Mouse (Mus musculus): ENCODE measurements around the gene Dmc1. TPM values are rescaled to one million over a fixed set of nuclear protein-coding genes. Genes with fewer than 3 reads are reported as not detected.

Dmc1 gene
- polyA plus RNA-seq, 1 experiment from 2014 or later = 0.90 TPM

GRCm38 (mm10) chr15:79519400-79520220, 85.3 kb downstream of the Dmc1 start:
- no peak for ATAC-seq
- TF ChIP-seq EP300 (IDR thresholded peaks at IDR 0.05) (no peak), CTCF (IDR thresholded peaks at IDR 0.05) (no peak)

GRCm38 (mm10) chr15:79518571-79518970, 86.3 kb downstream of the Dmc1 start:
- no peak overlapping the region for H3K27ac ChIP-seq (ENCODE audit: low read length)
- H3K36me3 ChIP-seq (ENCODE audit: insufficient read depth, low read length) = 0 out of 2 replicates have a peak, but pooled peaks cover 4% of the 10 kb centered on the region
- WGBS = 85% methylated on average over 3 of the region's 3 CpGs
- H3K4me1 ChIP-seq (ENCODE audit: insufficient read depth, low read depth, low read length) = no peaks in the 10 kb centered on the region
- no peak overlapping the region for H3K9ac ChIP-seq (replicated peaks; ENCODE audit: low read depth)
- no peak overlapping the region for H3K4me3 ChIP-seq (ENCODE audit: low read depth, low read length)
- TF ChIP-seq EP300 (IDR thresholded peaks at IDR 0.05) (no peak), CTCF (IDR thresholded peaks at IDR 0.05) (no peak)
- no peak for ATAC-seq
- peaks cover 16% of the 10 kb centered on the region; the same call in 1 of the 2 replicates for H3K27me3 ChIP-seq (replicated peaks; ENCODE audit: insufficient read depth, low read length)
- H3K4me2 ChIP-seq (replicated peaks; ENCODE audit: low read depth, low read length) = no peak overlapping the region
- no peaks in the 10 kb centered on the region for H3K9me3 ChIP-seq (ENCODE audit: low read length)
- DNase-seq (ENCODE audit: low spot score) = no peak

More at GRCm38 (mm10) chr15:79519400-79520220, 85.3 kb downstream of the Dmc1 start:
- Histone ChIP-seq H3K36me3 (ENCODE audit: insufficient read depth, low read length) (0 out of 2 replicates have a peak, but pooled peaks cover 4% of the 10 kb centered on the region), H3K4me1 (ENCODE audit: insufficient read depth, low read depth, low read length) (no peaks in the 10 kb centered on the region), H3K9ac (replicated peaks; ENCODE audit: low read depth) (no peak overlapping the region), H3K4me3 (ENCODE audit: low read depth, low read length) (no peak overlapping the region), H3K4me2 (replicated peaks; ENCODE audit: low read depth, low read length) (no peak overlapping the region), H3K27ac (ENCODE audit: low read length) (no peak overlapping the region), H3K9me3 (ENCODE audit: low read length) (no peaks in the 10 kb centered on the region), H3K27me3 (replicated peaks; ENCODE audit: insufficient read depth, low read length) (peaks cover 7% of the 10 kb centered on the region; the same call in 1 of the 2 replicates)
- 51% methylated on average over 16 of the region's 16 CpGs for WGBS
- no peak for DNase-seq (ENCODE audit: low spot score)

- H3K4me3 ChIP-seq (ENCODE audit: low read depth, low read length) = no peak overlapping the region
- 66% methylated on average over 4 of the region's 4 CpGs for WGBS
- H3K9me3 ChIP-seq (ENCODE audit: low read length) = no peaks in the 10 kb centered on the region
- no peak for ATAC-seq
- H3K36me3 ChIP-seq (ENCODE audit: insufficient read depth, low read length) = no peaks in the 10 kb centered on the region
- no peak overlapping the region for H3K4me2 ChIP-seq (replicated peaks; ENCODE audit: low read depth, low read length)
- DNase-seq (ENCODE audit: low spot score) = no peak
- H3K27ac ChIP-seq (ENCODE audit: low read length) = no peak overlapping the region
- H3K27me3 ChIP-seq (replicated peaks; ENCODE audit: insufficient read depth, low read length) = peaks cover 19% of the 10 kb centered on the region; the same call in 1 of the 2 replicates
- TF ChIP-seq EP300 (IDR thresholded peaks at IDR 0.05) (no peak), CTCF (IDR thresholded peaks at IDR 0.05) (no peak)
- no peaks in the 10 kb centered on the region for H3K4me1 ChIP-seq (ENCODE audit: insufficient read depth, low read depth, low read length)
- H3K9ac ChIP-seq (replicated peaks; ENCODE audit: low read depth) = no peak overlapping the region
These were observed 87.2 kb downstream of the Dmc1 start for GRCm38 (mm10) chr15:79517710-79518109.

GRCm38 (mm10) chr15:79516171-79517096, 88.5 kb downstream of the Dmc1 start, which contains the start of gene Kdelr3:
Gene Kdelr3, plus strand, starts transcription at chr15:79516411.
- WGBS = 2% methylated on average over 66 of the region's 71 CpGs
- peak within 1 kb of the TSS; percentile 86 for H3K4me2 ChIP-seq (replicated peaks; ENCODE audit: low read depth, low read length)
- H3K4me3 ChIP-seq (ENCODE audit: low read depth, low read length) = peak within 1 kb of the TSS; percentile 61
- peak within 1 kb of the TSS; percentile 51; the same call in 1 of the 2 replicates for H3K27ac ChIP-seq (ENCODE audit: low read length)
- TF ChIP-seq CTCF (IDR thresholded peaks at IDR 0.05) (peak; percentile 30; the same call in 1 of the 2 replicates), EP300 (IDR thresholded peaks at IDR 0.05) (no peak)
- peak; percentile 90 for ATAC-seq
- H3K4me1 ChIP-seq (ENCODE audit: insufficient read depth, low read depth, low read length) = no peaks in the 10 kb centered on the region
- H3K27me3 ChIP-seq (replicated peaks; ENCODE audit: insufficient read depth, low read length) = peaks cover 24% of the 10 kb centered on the region; the same call in 1 of the 2 replicates
- no peaks in the 10 kb centered on the region for H3K36me3 ChIP-seq (ENCODE audit: insufficient read depth, low read length)
- H3K9me3 ChIP-seq (ENCODE audit: low read length) = no peaks in the 10 kb centered on the region
- H3K9ac ChIP-seq (replicated peaks; ENCODE audit: low read depth) = peak within 1 kb of the TSS; percentile 37
- DNase-seq (ENCODE audit: low spot score) = peak; percentile 94

GRCm38 (mm10) chr15:79513940-79514339, 91.0 kb downstream of the Dmc1 start:
- H3K27me3 ChIP-seq (replicated peaks; ENCODE audit: insufficient read depth, low read length) = peaks cover 42% of the 10 kb centered on the region
- ATAC-seq (no peak), DNase-seq (ENCODE audit: low spot score) (peak; percentile 49)
- 8% methylated on average over 9 of the region's 9 CpGs for WGBS
- H3K9me3 ChIP-seq (ENCODE audit: low read length) = no peaks in the 10 kb centered on the region
- no peak overlapping the region for H3K4me3 ChIP-seq (ENCODE audit: low read depth, low read length)
- no peaks in the 10 kb centered on the region for H3K4me1 ChIP-seq (ENCODE audit: insufficient read depth, low read depth, low read length)
- TF ChIP-seq CTCF (IDR thresholded peaks at IDR 0.05) = no peak
- no peak for TF ChIP-seq EP300 (IDR thresholded peaks at IDR 0.05)
- no peak overlapping the region for H3K27ac ChIP-seq (ENCODE audit: low read length)
- no peaks in the 10 kb centered on the region for H3K36me3 ChIP-seq (ENCODE audit: insufficient read depth, low read length)
- H3K9ac ChIP-seq (replicated peaks; ENCODE audit: low read depth) = no peak overlapping the region
- no peak overlapping the region for H3K4me2 ChIP-seq (replicated peaks; ENCODE audit: low read depth, low read length)
